Mouse (Mus musculus) kidney, postnatal 25 days (tissue): Measurements from ENCODE around the gene Setd5.

ENCODE experiments used
- DNase-seq, 2 experiments: peaks; one replicate each; pipeline ENCODE4 v3.0.0; 2021; ENCODE audit warnings: mixed read lengths in 2 of 2

Setd5 gene

DNA sequence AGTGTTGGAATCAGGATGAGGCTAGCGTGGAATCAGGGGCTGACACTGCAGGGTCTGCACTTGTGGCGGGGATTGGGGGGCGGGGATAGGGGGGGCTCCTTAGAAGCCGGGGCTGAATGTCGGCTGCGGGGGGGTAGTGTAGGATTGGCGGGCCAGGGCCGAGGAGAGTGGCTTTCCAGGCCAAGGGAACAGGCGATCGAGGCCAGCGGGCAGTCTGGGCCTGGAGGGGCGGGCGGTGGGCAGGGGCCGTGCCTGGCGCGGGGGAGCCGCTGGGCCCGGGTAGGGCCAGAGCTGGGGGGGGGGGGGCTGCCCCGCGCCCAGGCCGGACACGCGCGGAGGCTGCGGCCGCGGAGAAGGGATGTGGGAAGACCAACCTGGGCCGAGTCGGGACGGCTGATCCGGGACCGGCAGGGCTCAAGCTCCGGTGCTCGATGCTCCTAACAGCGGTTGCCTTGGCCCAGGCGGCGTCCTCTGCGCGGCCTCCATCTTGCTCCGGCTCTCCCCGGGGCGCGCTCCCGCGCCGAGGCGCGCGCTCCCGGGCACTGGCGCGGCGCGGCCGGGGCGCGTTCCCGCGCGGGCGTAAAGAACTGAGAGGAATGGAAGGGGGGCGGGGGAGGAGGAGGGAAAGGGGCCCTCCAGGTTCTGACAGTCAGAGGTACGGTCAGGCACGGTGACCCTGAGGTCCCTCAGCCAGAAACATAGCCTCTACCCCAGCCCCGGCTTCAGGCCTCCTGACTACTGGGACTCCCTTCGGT is 117.9 kb downstream of the Setd5 start, which contains the start of gene Lhfpl4:
TSS of gene Lhfpl4 (minus strand) at position 544 of the 755 bp plus-strand sequence.
- no peak for DNase-seq

GRCm38 (mm10) chr6:113195596-113195992 is 118.4 kb downstream of the Setd5 start:
- no peak for DNase-seq
